Mouse (Mus musculus) thymus, postnatal 36 days (tissue): ENCODE results near the gene Stxbp2.
A peak's percentile ranks its signal among the peaks of the same experiment; 100 is the strongest.

Experiments
- DNase-seq, 2 experiments: peaks; one replicate each; pipeline ENCODE4 v3.0.0; 2022; ENCODE audit warnings: mixed read lengths in 2 of 2

Gene Stxbp2

DNA sequence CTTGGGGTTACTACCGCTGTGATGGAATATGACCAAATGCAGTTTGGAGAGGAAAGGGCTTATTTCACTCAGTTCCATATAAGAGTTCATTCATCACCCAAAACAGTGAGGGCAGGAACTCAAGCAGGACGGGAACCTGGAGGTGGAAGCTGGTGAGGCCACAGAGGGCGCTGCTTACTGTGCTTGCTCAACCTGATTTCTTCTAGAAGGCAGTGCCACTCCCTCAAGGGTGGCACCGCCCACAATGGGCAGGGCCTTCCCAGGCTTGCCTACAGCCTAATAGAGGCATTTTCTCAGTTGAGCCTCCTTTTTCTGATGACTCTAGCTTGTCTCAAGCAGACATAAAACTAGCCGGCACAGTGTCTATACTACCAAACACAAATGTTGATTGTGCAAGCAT is 15.0 kb downstream of the Stxbp2 start:
- DNase-seq = peak; percentile 37 to 57

DNA sequence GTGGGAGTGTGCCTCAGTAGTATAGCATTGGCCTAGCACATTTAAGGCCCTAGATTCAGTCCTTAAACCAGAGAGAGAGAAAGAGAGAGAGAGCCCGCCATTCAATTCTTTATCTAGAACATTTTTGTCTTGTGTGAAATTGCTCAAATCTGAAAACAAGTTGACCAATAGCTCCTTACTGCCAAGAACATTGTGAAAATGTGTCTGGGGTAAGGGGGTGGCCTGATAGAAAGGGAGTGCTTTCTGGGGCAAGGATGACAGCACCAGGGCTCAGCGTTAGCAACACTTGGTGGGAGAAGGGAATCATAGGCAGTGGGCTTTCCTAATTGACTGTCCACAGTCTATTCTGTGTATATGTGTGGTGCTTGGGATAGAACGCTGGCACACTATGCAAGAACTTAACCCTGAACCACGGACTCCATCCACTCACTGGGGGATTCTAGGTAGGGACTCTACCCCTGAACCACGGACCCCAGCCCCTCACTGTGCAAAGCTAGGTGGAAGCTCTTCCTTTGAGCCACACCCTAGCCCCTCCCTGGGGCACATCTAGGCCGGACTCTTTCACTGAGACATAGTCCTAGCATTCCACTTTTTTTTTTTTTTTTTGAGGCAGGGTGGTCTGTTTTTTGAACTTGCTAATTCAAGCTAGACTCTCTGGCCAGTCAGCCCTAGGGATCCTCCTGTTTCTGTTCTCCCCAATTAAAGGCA is 16.2 kb downstream of the Stxbp2 start:
- no peak for DNase-seq

DNA sequence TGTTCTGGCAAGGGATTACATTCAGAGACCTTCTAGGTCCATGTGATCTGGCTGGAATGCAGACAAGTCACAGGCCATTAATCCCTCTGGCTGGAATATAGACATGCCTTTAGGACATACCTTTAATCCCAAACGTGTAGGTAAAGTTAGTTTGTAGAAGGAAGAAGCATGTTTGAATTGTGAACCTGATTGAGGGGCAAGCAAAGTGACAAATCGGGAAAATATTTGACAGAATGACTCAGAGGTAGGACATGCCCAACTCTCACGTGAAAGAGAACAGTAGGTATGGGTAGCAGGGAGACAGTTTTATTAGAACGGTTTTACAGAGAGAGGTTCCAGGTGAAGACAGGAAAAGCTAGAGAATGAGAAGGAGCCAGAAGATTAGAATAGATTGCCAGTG is 16.8 kb downstream of the Stxbp2 start:
- DNase-seq = no peak

DNA sequence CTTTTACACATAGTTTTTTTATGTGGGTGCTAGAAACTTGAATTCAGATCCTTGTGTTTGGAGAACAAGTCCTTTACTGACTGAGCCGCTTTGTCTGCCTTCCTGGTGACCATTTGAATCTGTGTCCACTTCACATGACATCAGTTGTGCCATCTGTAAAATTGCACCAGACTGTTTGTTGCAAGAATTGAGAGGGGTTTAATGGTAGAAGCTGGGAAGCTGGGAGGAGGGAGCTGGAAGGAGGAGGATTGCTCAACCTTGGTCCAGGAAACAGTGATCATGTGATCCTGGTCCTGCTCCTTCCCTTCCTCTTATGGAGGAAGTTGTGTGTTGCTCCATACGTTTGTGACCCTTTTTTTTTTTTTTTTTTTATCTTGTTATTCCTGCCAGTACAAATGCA is 17.5 kb downstream of the Stxbp2 start:
- DNase-seq = no peak

DNA sequence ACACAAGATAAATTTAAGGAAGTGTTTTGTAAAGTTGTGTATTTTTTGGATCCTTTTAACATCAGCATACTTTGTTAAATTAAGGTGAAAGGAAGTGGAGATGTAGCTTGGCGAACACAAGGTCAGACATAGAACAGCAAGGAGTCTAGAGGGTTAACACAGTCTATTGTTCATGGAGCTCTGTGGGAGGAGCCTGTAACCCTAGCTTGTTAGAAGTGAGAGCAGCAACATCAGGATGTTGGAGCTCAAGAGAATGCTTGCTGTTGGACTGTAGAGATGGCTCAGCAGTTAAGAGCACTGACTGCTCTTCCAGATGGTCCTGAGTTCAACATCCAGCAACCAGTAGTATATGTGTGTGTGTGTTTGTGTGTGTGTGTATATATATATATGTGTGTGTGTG is 18.2 kb downstream of the Stxbp2 start:
- no peak for DNase-seq

DNA sequence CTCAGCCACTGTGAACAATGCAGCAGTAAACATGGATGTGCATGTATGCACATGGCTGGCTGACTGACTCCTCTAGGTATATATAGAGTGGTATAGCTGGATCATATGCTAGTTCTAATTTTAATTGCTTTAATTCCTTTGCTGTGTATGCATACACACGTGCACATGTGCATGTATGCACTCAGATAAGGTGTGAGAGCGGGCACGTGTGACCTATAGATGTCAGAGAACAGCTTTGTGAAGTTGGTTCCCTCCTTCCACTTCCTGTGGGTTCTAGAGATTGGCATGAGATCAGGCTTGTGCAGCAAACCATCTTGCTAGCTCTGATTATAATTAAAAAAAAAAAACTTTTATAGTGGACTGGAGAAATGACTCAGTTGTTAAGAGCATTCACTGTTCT is 22.1 kb downstream of the Stxbp2 start:
- DNase-seq = no peak

DNA sequence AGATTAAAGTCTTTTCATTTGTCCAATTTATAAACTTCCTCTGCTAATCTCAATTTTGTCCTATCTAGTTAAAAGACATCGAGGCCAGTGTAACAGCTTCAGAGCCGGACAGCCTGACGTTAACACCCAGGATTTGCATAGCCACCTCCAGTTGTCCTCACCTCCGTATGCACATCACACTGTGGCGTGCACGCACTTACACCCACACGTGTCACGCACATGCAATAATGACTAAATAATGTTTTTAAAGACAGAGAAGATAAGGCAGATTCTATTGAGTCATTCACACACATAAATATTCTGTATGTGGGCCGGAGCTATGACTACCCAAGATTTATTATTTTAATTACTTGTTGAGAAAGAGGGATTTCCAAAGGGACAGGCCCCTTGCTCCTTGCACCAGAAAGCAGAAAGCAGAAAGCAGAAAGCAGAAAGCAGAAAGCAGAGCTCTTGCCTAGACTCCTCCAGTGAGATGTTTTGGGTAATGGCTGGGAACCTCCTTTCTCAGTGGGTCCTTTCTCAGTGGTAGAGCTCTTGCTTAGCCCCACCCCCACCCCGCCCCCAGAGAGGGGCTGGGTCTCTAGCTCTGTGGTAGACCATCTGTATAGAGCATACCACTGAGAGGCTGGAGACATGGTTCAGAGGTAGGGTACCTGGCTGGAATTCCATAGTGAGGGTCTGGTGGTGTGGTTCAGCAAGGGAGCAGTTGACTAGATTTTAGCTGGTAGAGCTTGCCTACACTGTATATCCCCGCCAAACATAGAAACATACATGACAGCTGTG is 24.2 kb downstream of the Stxbp2 start:
- DNase-seq = no peak

DNA sequence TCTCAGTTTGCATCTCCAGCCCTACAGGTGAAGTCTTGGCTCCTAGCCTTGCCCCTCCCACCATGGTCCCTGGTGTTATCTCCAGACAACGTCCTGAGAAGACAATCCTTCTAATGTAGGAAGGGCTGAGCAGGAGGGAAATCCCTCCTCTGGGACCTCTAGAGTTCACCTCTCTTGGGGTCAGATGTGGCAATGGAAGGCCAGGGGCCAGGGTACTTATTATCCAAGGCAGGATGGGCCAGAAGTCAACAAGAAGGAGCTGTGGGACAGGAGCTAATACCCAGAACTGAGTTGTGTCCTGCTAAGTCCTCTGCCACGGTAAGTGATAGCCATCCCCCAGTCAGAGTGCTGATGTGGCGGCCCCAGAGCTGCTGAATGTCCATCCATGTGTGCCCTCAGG is 24.8 kb downstream of the Stxbp2 start, which contains the start of gene Retn:
TSS of gene Retn (plus strand) at position 245 of the 400 bp plus-strand sequence.
- DNase-seq = no peak

DNA sequence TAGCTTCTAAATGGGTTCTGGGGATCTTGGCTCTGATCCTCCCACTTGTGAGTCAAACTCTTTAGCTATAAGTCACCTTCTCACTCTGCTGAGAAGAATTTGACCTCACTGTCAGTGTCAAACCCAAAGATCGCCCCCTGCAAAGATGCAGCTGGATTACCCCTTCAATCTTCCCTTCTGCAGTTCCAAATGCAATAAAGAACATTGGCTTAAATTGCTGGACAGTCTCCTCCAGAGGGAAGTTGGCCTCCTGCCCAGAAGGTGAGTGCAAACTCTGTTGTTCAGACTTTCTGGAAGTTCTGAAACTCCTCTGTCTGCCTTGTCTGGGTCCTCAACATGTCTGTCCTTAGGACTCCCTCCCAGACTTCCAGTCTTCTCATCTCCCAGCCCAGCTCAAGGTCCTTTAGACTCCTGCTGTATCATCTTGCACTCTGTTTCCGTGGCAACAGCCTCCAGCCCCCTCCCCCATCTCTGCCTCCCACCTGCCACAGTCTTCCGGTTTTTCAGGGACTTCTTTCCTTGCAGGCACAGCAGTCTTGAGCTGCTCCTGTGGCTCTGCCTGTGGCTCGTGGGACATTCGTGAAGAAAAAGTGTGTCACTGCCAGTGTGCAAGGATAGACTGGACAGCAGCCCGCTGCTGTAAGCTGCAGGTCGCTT is 26.1 kb downstream of the Stxbp2 start:
- no peak for DNase-seq

DNA sequence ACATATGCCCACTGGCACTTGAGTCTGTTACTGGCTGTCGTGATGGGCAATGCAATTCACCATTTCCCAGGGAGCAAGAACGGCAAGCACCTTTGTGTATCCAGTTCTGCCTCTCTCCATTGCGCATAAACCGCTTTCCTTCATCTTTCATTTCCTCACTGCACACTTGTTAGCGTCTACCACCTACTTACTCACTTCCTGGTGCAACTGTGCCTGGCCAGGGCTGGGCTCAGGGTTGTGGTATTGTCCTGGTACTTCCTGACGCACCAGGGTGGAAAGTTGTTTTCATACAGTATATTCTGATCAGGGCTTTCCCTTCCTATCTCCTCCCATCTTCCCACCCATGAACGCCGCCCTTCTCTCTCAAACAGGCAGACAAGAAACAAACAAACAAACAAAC is 30.1 kb downstream of the Stxbp2 start:
- no peak for DNase-seq

DNA sequence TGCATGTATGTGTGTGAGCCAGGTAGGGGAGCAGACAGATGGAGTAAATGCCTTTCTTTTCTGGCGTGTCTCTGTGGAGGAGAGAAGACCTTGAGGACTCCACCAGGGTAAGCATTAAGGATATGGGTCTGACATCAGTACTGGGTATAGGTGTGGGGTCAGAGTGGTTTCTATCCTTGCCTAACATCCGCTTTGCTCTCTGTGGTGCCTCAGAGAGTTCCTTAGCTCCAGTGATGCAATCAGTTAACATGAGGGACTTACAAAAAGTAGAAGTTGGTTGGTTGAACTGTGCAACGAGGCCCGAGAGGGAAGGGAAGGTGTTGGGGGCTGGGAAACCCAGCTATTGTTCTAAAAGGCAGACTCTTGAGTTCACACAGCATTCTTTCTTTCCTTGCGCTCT is 33.6 kb downstream of the Stxbp2 start:
- DNase-seq = no peak

DNA sequence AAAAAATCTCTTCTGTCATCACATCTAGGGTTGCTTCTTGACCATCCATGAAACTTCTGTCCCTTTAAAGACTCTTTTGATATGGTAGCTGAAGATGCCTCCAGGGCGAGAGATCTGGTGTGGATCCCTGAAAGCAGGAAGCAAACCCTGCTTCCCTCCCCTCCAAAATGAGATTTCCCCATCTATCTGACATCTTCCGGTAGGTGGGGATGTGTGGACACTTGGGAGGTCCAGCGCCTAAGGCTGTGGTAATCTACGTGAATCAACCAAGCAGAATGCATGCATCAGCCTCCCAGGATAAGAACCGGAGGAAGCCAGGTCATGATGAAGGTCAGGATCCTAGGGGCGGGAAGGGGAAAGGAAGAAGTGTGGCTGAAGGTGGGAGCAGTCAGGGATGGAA is 34.8 kb downstream of the Stxbp2 start, which contains the start of gene Mcemp1:
TSS of gene Mcemp1 (plus strand) at position 248 of the 400 bp plus-strand sequence.
- DNase-seq = no peak

DNA sequence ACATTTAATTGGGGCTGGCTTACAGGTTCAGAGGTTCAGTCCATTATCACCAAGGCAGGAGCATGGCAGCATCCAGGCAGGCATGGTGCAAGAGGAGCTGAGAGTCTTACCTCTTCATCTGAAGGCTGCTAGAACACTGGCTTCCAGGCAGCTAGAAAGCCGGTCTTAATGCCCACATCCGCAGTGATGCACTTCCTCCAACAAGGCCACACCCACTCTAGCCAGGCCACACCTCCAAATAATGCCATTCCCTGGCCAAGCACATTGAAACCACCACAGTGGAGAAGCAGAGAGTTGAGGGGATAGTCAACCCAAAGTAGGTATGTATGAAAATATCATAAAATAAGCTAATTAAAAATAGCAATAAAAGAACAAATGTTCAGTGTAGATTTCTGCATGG is 39.6 kb downstream of the Stxbp2 start:
- DNase-seq = peak in 1 of 2 experiments; percentile 15

DNA sequence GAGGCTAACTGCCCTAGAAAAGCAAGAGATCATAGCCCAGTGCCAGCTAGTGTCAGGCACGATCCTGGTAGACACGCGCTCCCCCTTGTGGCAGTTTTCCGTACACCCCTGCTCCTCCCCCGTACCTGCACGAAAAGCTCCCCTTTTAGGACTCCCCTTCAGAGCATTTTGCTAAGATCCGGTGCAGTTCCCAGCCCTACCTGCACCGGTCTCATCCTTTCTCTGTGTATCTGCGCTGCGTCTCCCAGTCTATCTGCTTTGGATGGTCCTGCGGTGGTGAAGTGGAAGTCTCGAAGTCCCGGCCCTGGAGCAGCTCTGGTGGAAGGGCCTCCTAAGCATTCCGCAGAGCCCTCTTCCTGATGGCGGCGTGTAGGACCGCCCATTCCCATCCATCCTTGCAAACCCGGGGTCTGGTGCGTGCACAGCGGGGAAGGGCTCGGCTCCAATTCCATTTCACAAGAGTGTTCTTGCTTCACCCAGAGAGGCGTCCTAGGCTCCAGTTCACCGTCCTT is 41.3 kb downstream of the Stxbp2 start, which contains the start of gene Fcor:
TSS of gene Fcor (minus strand) at position 383 of the 512 bp plus-strand sequence.
- DNase-seq = peak; percentile 85 to 91

DNA sequence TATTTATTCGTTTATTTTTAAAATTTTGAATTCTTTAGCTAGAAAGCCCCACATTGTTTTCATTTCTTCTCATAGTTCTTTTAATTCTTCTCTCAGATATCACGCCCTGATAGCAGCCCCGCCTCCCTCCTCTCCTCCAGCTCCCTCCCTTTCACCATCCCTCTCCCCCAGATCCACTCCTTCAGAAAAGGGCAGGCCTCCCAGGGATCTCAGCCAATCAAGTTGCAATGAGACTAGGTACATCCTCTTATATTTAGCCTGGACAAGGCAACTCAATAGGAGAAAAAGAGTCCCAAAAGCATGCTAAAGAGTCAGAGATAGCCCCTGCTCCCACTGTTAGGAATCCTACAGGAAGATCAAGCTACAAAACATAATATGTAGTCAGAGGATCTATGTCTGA is 43.9 kb downstream of the Stxbp2 start:
- no peak for DNase-seq

DNA sequence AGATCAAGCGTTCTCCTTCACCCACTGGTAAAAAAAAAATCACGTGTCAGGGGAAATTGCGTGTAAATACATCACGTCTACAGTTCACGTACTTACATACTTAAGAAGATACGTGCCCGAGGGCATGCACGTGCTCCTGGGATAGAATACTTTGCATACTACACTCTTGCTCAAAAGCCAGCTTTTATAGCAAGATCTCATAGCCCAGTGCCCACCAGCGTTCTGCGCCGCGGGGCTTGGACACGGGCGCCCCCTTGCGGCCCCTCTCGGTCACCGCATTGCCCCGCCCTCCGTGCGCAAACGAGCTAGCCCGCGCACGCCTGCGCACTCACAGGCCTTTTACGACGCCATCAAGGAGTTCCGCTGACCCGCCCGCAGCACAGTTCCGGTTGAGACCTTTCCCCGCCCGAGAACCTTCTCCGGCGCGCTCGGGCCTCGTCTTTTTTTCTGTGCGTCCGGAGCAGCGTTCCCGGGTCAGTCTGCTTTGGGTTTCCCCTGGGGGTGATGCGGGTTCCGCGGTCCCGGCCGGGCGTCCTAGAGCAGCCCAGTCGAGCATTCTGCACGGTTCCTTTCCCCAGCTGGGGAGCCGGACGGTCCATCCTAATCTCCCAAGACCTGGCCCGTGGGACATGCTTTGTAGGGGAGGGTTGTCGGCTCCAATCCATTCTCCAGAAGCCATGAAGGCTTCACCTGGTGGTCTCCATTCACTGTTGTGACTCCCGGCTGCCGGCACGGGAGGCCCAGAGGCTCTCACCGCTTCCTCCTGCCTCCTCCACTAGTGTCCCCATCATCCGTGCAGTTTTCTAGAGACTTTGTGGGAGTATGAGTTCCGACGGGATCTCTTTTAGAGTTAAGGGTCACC is 45.6 kb downstream of the Stxbp2 start, which contains the start of gene Trappc5:
TSS of gene Trappc5 (plus strand) at position 169 of the 862 bp plus-strand sequence.
- peak; percentile 94 for DNase-seq

DNA sequence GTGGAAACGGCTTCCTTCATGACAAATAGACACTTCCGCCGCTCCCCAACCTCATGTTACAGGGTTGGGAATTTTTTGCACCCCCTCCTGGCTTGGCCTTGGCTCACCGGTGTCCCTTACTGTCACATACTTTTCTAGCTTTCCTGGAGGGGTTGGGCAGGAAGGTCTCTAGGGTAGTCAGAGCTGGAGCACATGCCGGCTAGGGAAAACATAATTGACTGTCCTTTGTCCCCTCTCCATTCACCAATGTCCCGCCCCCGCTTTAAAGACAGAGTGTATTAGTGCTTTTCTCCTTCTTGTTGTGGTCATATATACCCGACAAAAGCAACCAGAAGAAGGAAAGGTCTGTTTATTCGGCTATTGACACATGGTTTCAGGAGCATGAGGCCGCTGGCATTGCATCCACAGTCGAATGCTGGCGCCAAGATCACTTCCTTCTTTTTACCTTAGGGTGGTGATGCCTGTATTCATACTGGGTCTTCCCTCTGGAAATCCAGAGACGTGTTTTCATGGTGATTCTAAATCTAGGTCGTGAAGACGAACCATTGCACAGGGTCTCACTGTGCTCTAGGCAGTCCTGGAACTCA is 46.3 kb downstream of the Stxbp2 start:
- DNase-seq = peak in 1 of 2 experiments; percentile 29

DNA sequence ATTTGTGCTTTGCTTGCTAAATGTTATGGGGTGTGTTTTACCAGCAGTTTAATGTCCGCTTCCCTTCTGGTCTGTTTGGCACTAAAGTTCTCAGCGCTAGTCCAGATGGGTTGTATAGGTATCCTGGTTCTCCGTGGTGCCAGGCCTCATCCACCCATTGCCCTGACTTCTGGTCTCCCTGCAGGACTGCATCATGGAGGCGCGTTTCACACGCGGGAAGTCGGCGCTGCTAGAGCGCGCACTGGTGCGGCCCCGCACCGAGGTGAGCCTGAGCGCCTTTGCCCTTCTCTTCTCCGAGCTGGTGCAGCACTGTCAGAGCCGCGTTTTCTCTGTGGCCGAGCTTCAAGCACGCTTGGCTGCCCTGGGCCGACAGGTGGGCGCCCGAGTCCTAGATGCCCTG is 48.1 kb downstream of the Stxbp2 start:
- no peak for DNase-seq

DNA sequence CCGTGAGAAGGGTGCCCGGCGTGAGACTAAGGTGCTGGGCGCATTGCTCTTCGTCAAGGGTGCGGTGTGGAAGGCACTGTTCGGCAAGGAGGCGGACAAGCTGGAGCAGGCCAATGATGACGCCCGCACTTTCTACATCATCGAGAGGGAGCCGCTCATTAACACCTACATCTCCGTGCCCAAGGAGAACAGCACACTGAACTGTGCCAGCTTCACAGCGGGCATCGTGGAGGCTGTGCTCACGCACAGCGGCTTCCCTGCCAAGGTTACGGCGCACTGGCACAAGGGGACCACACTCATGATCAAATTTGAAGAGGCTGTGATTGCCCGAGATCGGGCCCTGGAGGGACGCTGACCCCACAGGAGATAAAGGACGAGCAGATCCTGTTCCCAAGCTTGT is 48.5 kb downstream of the Stxbp2 start:
- DNase-seq = no peak

DNA sequence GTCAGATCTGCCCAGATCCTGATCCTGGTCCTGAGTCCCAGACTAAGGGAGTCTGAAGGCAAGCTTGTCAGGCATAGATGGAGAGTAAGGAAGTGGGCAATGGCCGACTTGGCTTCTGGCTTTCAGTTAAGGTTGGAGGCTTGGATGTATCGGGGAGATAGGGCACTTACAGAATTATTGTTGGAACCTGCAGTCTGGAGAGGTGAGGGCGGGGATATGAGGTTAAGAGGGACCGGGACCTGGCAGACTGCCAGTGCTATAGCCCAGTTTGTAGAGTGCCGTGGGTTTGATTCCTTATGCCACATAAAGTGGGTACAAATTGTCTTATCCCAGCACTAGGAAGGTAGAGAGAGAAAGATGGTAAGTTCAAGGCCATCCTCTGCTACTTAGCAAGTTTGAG is 48.9 kb downstream of the Stxbp2 start:
- no peak for DNase-seq

DNA sequence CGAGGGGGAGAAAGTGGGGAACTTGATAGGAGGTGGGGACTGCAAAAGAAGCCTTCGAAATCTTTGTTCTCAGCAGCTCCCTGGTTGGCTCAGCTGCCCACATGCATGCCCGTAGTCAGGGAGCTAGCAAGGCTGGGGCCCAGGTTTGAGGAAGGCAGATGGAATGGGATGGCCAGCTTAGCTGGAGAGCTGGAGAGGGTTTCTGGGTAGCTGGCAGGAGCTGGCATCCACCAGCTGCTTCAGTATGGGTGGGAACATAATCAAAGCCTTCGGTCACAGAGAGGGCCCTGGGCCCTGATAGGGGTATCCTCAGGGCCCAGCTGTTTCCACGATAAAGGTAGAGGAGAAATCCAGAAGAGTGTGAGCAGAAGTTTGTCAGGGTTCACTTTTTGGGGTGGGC is 51.7 kb downstream of the Stxbp2 start:
- DNase-seq = no peak
